Mouse (Mus musculus) kidney, embryonic 14.5 days (tissue): ENCODE results near the gene Il27ra. TPM values are rescaled to one million over a fixed set of nuclear protein-coding genes. Genes with fewer than 3 reads are reported as not detected.

ENCODE experiments used
- ATAC-seq: fragments of 200-750 bp; cut with Nextera tagmentation; 2 replicates; pipeline ENCODE4 v1.8.0; 2017; ENCODE audit warnings: moderate number of reproducible peaks, mild to moderate bottlenecking, moderate TSS enrichment, moderate library complexity; ENCODE audit not compliant: low FRiP score, low TSS enrichment
- H3K27ac ChIP-seq: fragments of 300-500 bp; sonication (generic); 2 replicates; pipeline ENCODE4 v1.5.1; 2014; ENCODE audit warnings: low read depth, mild to moderate bottlenecking, low read length, moderate library complexity, mixed read lengths
- H3K27me3 ChIP-seq: fragments of 300-500 bp; sonication (generic); 2 replicates; pipeline ENCODE4 v1.6.1; 2014; ENCODE audit warnings: mild to moderate bottlenecking, low read length; ENCODE audit not compliant: control insufficient read depth, insufficient read depth
- H3K36me3 ChIP-seq: fragments of 300-500 bp; sonication (generic); 2 replicates; pipeline ENCODE4 v1.6.1; 2014; ENCODE audit warnings: low read length, mixed read lengths; ENCODE audit not compliant: control insufficient read depth, insufficient read depth
- H3K4me1 ChIP-seq: fragments of 300-500 bp; sonication (generic); 2 replicates; pipeline ENCODE4 v1.6.1; 2014; ENCODE audit warnings: low read length, mixed read lengths; ENCODE audit not compliant: control insufficient read depth, insufficient read depth
- H3K4me2 ChIP-seq: fragments of 300-500 bp; sonication (generic); replicated peaks from 2 replicates; pipeline ENCODE4 v1.6.1; 2014; ENCODE audit warnings: low read depth, mild to moderate bottlenecking, low read length
- H3K4me3 ChIP-seq: fragments of 300-500 bp; sonication (generic); 2 replicates; pipeline ENCODE4 v1.5.1; 2014; ENCODE audit warnings: mild to moderate bottlenecking, low read length
- H3K9ac ChIP-seq: fragments of 300-500 bp; sonication (generic); 2 replicates; pipeline ENCODE4 v1.6.1; 2014; ENCODE audit warnings: low read depth, mild to moderate bottlenecking, low read length, moderate library complexity
- H3K9me3 ChIP-seq: fragments of 300-500 bp; sonication (generic); 2 replicates; pipeline ENCODE4 v1.6.1; 2016; ENCODE audit warnings: low read length; ENCODE audit not compliant: control insufficient read depth
- WGBS: fragments of 180-500 bp; shearing (Covaris S2); extraction: QIAGEN DNeasy Blood & Tissue Kit; methylation state at CpG from one replicate; pipeline ENCODE4 v1.1.7; 2014; 5-methylcytosine and 5-hydroxymethylcytosine counted together
- polyA plus RNA-seq: library from polyadenylated mRNA; unstranded; fragments of >200 nt; fragmentation: Nextera tagmentation; extraction: Ambion mirVana; gene quantifications from 2 replicates; pipeline ENCODE4 v1.2.1, GENCODE M21; 2014

The Il27ra gene
- polyA plus RNA-seq, 1 experiment from 2014 or later, result 1.4 TPM

DNA sequence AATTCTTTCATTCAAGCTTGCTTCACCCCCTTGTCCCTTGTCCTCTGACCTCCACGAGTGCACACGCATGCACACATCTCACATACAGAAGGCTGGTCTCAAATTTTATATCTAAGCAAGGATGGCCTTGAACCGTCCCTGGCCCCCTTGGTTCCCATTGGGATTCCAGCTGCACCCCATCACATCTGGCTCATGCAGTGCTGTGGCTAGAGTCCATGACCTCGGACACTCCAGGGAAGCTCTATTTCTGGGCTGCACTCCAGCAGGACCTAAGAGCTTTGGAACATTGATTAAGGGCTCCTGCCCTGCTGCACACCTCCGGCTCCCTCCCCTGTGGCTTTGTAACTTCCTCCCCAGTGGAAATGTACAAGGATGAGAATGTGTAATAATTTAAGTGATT, 4.4 kb downstream of the Il27ra start:
- 59% methylated on average over 5 of the region's 5 CpGs for WGBS
- no peaks in the 10 kb centered on the region for H3K36me3 ChIP-seq
- H3K4me2 ChIP-seq, result no peak overlapping the region
- H3K9ac ChIP-seq, result no peak overlapping the region
- H3K9me3 ChIP-seq, result no peaks in the 10 kb centered on the region
- 0 out of 2 replicates have a peak, but pooled peaks cover 7% of the 10 kb centered on the region for H3K4me1 ChIP-seq
- ATAC-seq, result no peak
- no peak overlapping the region for H3K27ac ChIP-seq
- H3K27me3 ChIP-seq, result peaks cover 10% of the 10 kb centered on the region
- H3K4me3 ChIP-seq, result no peak overlapping the region

DNA sequence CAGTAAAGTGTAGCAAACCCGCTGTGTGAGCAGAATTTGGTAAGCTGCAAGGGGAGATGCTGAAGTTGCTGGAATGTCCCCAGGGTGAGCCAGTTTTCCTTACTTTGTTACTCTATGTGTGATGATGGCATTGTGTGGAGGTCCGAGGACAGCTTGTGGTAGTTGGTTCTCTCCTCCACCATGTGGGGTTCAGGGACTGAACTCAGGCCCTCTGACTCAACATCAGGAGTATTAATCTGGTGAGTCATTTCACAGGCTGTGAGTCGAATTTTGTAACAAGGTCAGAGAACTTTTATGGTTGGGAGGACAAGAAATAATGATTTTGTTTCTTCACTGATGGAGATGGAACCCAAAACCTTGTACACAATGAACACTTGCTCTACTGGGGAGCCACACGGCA, 9.6 kb downstream of the Il27ra start:
- Histone ChIP-seq H3K36me3 (no peaks in the 10 kb centered on the region; the same call in 1 of the 2 replicates), H3K27me3 (no peaks in the 10 kb centered on the region), H3K9ac (no peak overlapping the region), H3K9me3 (no peaks in the 10 kb centered on the region), H3K4me3 (no peak overlapping the region), H3K27ac (no peak overlapping the region), H3K4me2 (no peak overlapping the region), H3K4me1 (no peaks in the 10 kb centered on the region)
- ATAC-seq, result no peak
- WGBS, result 70% methylated on average over 4 of the region's 4 CpGs

DNA sequence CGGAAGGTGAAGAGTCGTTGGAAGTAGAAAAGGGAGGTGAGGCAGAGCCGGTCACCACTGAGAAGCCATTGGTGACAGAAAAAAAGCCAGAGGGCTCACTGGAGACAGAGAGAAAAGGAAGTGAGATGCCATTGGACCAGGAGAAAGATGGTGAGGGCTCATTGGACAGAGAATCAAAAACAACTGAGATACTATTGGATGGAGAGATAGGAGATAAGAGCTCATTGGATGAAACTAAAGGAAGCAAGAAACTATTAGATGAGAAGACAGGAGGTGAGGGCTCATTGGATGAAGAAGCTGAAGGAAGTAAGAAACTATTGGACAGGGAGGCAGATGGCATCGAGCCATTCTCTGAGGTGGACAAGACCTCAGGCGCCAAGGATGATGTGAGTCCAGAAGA, 13.1 kb downstream of the Il27ra start:
- no peak for ATAC-seq
- Histone ChIP-seq H3K27ac (no peak overlapping the region), H3K36me3 (no peaks in the 10 kb centered on the region; the same call in 1 of the 2 replicates), H3K27me3 (peaks cover 5% of the 10 kb centered on the region), H3K4me2 (no peak overlapping the region), H3K9ac (no peak overlapping the region), H3K4me3 (no peak overlapping the region), H3K9me3 (no peaks in the 10 kb centered on the region), H3K4me1 (peaks cover 13% of the 10 kb centered on the region)
- WGBS, result 91% methylated on average over 5 of the region's 5 CpGs

DNA sequence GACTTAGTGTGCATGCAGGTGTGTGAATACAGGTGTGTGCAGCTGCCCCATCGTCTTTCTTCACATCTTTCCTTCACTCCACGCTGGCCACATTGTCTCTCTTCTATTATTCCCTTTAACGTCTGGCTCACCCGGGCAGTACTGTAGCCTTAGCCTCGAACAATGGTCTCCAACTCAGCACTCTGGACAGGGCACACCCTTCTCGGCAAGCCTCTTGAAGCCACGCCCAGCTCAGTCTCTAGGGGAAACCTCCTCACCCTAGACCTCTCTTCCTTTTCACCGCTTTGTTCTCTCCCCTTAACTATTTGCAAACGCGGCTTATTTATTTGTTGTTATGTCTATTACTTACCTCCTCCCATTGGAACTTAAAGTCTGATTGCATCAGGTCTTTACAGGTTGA, 14.9 kb downstream of the Il27ra start:
- Histone ChIP-seq H3K27me3 (peaks cover 5% of the 10 kb centered on the region), H3K27ac (no peak overlapping the region), H3K4me2 (no peak overlapping the region), H3K9ac (no peak overlapping the region; the same call in 1 of the 2 replicates), H3K4me3 (no peak overlapping the region), H3K36me3 (no peaks in the 10 kb centered on the region; the same call in 1 of the 2 replicates), H3K9me3 (no peaks in the 10 kb centered on the region), H3K4me1 (peaks cover 31% of the 10 kb centered on the region)
- 20% methylated on average over 10 of the region's 10 CpGs for WGBS
- no peak for ATAC-seq

DNA sequence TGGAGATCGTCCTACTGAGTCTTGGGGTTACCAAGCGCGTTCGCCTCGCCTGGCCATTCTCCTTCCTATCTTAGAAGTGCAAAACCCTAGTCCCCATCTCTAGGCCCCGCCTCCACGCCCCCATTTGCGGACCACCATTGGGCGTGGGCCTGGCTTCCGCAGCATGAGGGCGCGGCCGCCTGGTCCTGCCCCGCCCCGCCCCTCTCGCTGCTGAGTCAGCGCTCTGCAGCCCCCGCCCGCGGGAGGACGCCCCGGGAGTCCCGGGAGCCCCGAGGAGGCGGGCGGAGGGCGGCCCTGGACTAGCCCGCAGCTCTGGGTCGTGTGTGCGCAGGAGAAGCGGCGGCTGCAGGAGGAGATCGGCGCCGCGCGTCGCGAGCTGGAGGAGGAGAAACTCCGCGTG, 16.5 kb downstream of the Il27ra start:
- Histone ChIP-seq H3K4me2 (peak overlapping the region; percentile 81), H3K9ac (peak overlapping the region; percentile 52), H3K27ac (no peak overlapping the region), H3K36me3 (no peaks in the 10 kb centered on the region; the same call in 1 of the 2 replicates), H3K4me3 (peak overlapping the region; percentile 52), H3K9me3 (no peaks in the 10 kb centered on the region), H3K4me1 (peaks cover 45% of the 10 kb centered on the region), H3K27me3 (peaks cover 5% of the 10 kb centered on the region)
- ATAC-seq, result peak; percentile 61
- under 1% methylated on average over 41 of the region's 41 CpGs for WGBS

- no peaks in the 10 kb centered on the region for H3K9me3 ChIP-seq
- no peaks in the 10 kb centered on the region; the same call in 1 of the 2 replicates for H3K36me3 ChIP-seq
- no peak overlapping the region for H3K9ac ChIP-seq
- H3K27me3 ChIP-seq, result peaks cover 5% of the 10 kb centered on the region
- H3K4me1 ChIP-seq, result peaks cover 45% of the 10 kb centered on the region
- no peak for ATAC-seq
- H3K4me2 ChIP-seq, result peak overlapping the region; percentile 13; the same call in 1 of the 2 replicates
- no peak overlapping the region for H3K4me3 ChIP-seq
- WGBS, result 15% methylated on average over 10 of the region's 10 CpGs
- H3K27ac ChIP-seq, result no peak overlapping the region
Observed at GRCm38 (mm10) chr8:84024171-84024570, 18.2 kb downstream of the Il27ra start.

DNA sequence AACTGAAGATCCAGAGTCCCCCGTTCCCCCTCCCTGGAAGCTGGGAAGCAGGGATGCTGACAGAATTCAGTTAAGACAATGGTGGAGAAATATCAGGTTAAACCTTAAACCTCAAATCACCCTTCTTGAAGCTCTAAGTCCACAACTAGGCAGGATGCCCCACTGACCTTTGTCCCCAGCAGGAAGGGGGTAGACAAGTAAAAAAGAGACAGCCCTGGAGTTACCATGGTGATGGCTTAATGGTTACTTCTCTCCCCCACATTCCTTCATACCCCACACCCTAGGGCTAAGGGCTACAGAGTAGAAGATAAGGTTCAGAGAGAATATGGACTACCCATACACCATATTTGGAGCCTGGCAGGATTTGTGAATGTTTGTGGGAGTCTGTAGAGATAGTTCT, 18.8 kb downstream of the Il27ra start:
- H3K4me2 ChIP-seq, result peak overlapping the region; percentile 19; the same call in 1 of the 2 replicates
- no peaks in the 10 kb centered on the region; the same call in 1 of the 2 replicates for H3K36me3 ChIP-seq
- WGBS, result 24% methylated on average over 1 of the region's 1 CpGs
- peaks cover 5% of the 10 kb centered on the region for H3K27me3 ChIP-seq
- peaks cover 45% of the 10 kb centered on the region for H3K4me1 ChIP-seq
- no peak overlapping the region for H3K9ac ChIP-seq
- no peaks in the 10 kb centered on the region for H3K9me3 ChIP-seq
- no peak overlapping the region for H3K27ac ChIP-seq
- ATAC-seq, result no peak
- no peak overlapping the region for H3K4me3 ChIP-seq

GRCm38 (mm10) chr8:84023085-84023484, 19.3 kb downstream of the Il27ra start:
- H3K9ac ChIP-seq, result no peak overlapping the region
- H3K9me3 ChIP-seq, result no peaks in the 10 kb centered on the region
- peaks cover 5% of the 10 kb centered on the region for H3K27me3 ChIP-seq
- H3K4me2 ChIP-seq, result peak overlapping the region; percentile 41
- no peak overlapping the region for H3K4me3 ChIP-seq
- no peak overlapping the region for H3K27ac ChIP-seq
- peaks cover 45% of the 10 kb centered on the region for H3K4me1 ChIP-seq
- no peaks in the 10 kb centered on the region for H3K36me3 ChIP-seq
- no peak for ATAC-seq
- 8% methylated on average over 5 of the region's 5 CpGs for WGBS

- Histone ChIP-seq H3K4me1 (peaks cover 44% of the 10 kb centered on the region), H3K4me2 (peak overlapping the region; percentile 41), H3K36me3 (no peaks in the 10 kb centered on the region), H3K9me3 (no peaks in the 10 kb centered on the region), H3K4me3 (peak overlapping the region; percentile 23), H3K9ac (peak overlapping the region; percentile 44), H3K27me3 (peaks cover 1% of the 10 kb centered on the region), H3K27ac (peak overlapping the region; percentile 78)
- no peak; the same call in 1 of the 2 replicates for ATAC-seq
- 32% methylated on average over 12 of the region's 12 CpGs for WGBS
Observed at GRCm38 (mm10) chr8:84021569-84021968, 20.8 kb downstream of the Il27ra start.
